Mouse (Mus musculus): ENCODE measurements around the gene Arhgap24. TPM values are rescaled to one million over a fixed set of nuclear protein-coding genes. Genes with fewer than 3 reads are reported as not detected.

The Arhgap24 gene
- polyA plus RNA-seq, 1 experiment, result 152 TPM

DNA sequence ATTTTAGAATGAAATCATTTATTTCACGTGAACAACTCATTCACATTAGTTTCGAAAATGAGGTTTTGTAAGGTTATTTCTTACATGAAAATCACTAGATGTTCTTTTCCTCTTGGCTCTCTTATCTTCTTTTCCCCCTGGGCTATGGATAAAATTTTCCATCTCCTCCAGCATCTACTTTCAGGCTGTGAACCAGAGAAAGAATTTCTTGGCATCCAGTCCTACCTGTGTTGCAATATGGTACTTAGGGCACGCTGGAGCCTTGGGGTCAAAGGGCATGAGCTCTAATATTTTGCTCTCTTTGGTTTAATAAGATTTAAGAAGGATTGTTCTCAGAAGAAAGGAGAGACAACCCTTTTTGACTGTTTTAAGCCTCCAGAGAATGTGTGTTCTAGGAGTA is 132.4 kb downstream of the Arhgap24 start:
- Histone ChIP-seq H3K4me3 (ENCODE audit: insufficient read depth, low read depth, low read length) (no peak overlapping the region), H3K27ac (ENCODE audit: insufficient read depth, low read depth, low read length) (no peak overlapping the region), H3K4me1 (ENCODE audit: control insufficient read depth, insufficient read depth, low read length) (peaks cover 4% of the 10 kb centered on the region; the same call in 1 of the 2 replicates), H3K27me3 (replicated peaks; ENCODE audit: control insufficient read depth, insufficient read depth, low read length) (no peaks in the 10 kb centered on the region), H3K36me3 (ENCODE audit: control insufficient read depth, insufficient read depth, low read length) (no peaks in the 10 kb centered on the region)
- TF ChIP-seq CTCF (conservative IDR thresholded peaks at IDR 0.05; ENCODE audit: insufficient read depth, insufficient read length, low read depth, low read length), result no peak
- TF ChIP-seq POLR2A (IDR thresholded peaks at IDR 0.05; ENCODE audit: low read depth, low read length), result no peak
- DNase-seq, result peak; percentile 84
- 47% methylated on average over 3 of the region's 3 CpGs for WGBS

DNA sequence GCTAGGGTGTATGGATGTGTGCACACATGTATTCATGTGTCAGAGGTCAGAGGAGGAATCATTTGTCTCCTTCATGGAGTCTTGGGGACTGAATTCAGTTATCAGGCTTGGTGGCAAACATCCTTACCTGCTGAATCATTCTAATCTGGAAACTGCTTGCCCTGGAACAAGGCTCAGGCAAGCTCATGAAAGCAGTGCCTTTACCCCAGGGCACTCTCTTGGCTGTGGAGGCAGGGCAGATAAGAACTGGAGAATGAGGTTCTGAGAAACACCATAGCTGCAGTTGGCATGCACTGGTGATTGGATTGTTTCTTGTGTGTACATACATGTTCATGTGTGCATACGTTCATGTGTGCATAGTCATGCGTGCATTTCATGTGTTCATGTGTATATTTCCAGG is 132.9 kb downstream of the Arhgap24 start:
- TF ChIP-seq CTCF (conservative IDR thresholded peaks at IDR 0.05; ENCODE audit: insufficient read depth, insufficient read length, low read depth, low read length) (no peak), POLR2A (IDR thresholded peaks at IDR 0.05; ENCODE audit: low read depth, low read length) (no peak)
- no peak overlapping the region for H3K4me3 ChIP-seq (ENCODE audit: insufficient read depth, low read depth, low read length)
- peaks cover 4% of the 10 kb centered on the region; the same call in 1 of the 2 replicates for H3K4me1 ChIP-seq (ENCODE audit: control insufficient read depth, insufficient read depth, low read length)
- no peaks in the 10 kb centered on the region for H3K27me3 ChIP-seq (replicated peaks; ENCODE audit: control insufficient read depth, insufficient read depth, low read length)
- H3K36me3 ChIP-seq (ENCODE audit: control insufficient read depth, insufficient read depth, low read length), result no peaks in the 10 kb centered on the region
- 0 out of 2 replicates have a peak overlapping the region, but pooled peaks have one; percentile 3 for H3K27ac ChIP-seq (ENCODE audit: insufficient read depth, low read depth, low read length)
- DNase-seq, result no peak
- 93% methylated on average over 2 of the region's 2 CpGs for WGBS

DNA sequence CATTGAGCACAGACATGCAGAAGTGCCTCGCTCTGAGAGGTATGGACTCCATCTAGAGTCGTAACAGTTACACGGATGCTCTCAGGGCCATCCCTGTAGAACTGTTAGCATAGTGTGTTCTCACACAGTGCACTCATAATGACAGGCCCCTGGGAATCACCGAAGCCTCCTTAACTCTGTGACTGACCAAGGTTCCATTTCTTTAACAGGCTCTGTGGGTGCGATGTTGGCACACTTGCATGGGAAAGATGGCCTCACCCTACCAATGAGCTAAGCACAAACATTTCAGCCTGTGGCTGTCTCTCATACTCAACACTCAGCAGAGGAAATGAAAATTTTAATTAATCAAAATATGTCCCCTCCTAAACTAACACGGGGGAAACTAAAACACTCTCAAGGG is 134.1 kb downstream of the Arhgap24 start:
- Histone ChIP-seq H3K4me3 (ENCODE audit: insufficient read depth, low read depth, low read length) (no peak overlapping the region), H3K27me3 (replicated peaks; ENCODE audit: control insufficient read depth, insufficient read depth, low read length) (no peaks in the 10 kb centered on the region), H3K36me3 (ENCODE audit: control insufficient read depth, insufficient read depth, low read length) (no peaks in the 10 kb centered on the region), H3K4me1 (ENCODE audit: control insufficient read depth, insufficient read depth, low read length) (peaks cover 4% of the 10 kb centered on the region; the same call in 1 of the 2 replicates), H3K27ac (ENCODE audit: insufficient read depth, low read depth, low read length) (no peak overlapping the region)
- 97% methylated on average over 6 of the region's 6 CpGs for WGBS
- no peak for TF ChIP-seq CTCF (conservative IDR thresholded peaks at IDR 0.05; ENCODE audit: insufficient read depth, insufficient read length, low read depth, low read length)
- no peak for TF ChIP-seq POLR2A (IDR thresholded peaks at IDR 0.05; ENCODE audit: low read depth, low read length)
- DNase-seq, result no peak

DNA sequence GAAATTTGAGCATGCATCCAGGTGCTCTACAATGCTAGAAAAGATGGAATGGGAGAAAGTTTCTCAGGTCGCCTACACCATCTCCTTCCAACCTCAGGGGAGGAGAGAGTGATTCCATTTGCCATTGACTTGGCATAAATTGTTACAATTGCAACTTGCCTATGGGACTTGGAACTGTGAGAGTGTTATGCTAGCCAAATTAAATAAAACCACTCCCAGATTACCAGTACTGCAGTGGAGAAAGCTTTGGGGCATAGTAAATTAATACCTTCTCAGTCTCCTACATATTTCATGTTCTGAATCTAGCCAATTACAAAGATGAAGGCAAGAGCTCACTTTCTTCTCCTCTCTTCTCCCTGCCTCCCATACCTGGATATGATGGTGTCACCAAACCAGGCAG is 139.8 kb downstream of the Arhgap24 start:
- TF ChIP-seq POLR2A (IDR thresholded peaks at IDR 0.05; ENCODE audit: low read depth, low read length) (no peak), CTCF (conservative IDR thresholded peaks at IDR 0.05; ENCODE audit: insufficient read depth, insufficient read length, low read depth, low read length) (no peak)
- no peaks in the 10 kb centered on the region for H3K27me3 ChIP-seq (replicated peaks; ENCODE audit: control insufficient read depth, insufficient read depth, low read length)
- H3K27ac ChIP-seq (ENCODE audit: insufficient read depth, low read depth, low read length), result no peak overlapping the region
- no peak overlapping the region for H3K4me3 ChIP-seq (ENCODE audit: insufficient read depth, low read depth, low read length)
- H3K4me1 ChIP-seq (ENCODE audit: control insufficient read depth, insufficient read depth, low read length), result no peaks in the 10 kb centered on the region
- no peak for DNase-seq
- 83% methylated on average over 1 of the region's 1 CpGs for WGBS
- no peaks in the 10 kb centered on the region for H3K36me3 ChIP-seq (ENCODE audit: control insufficient read depth, insufficient read depth, low read length)

DNA sequence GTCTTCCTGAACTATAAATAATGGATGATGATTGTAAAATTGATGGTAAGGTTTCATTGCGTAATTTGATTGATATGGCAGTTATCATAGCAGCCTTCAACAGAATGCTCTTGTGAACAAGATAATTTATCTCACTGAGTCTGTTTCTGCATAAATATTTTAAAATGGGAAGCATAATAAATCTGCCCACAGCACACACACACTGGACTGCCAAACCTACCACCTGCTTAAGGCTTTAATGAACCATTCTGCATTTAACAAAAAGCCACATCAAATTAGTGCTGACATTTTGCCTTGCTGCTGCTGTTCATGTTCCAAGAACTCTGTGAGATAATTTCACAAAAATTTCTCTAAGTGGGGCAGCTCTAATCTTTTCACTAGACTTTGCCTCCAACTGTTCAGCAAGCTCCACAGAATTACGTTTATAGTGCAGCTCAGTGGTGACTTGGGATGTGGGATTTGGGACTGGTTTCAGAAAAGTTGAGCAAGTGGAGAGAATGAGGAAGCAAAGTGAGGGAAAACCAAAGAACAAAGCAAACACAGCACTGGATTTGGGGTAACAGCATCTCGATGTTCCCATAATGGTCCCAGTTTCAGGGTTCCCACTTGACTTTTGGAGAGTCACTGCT is 142.7 kb downstream of the Arhgap24 start:
- H3K36me3 ChIP-seq (ENCODE audit: control insufficient read depth, insufficient read depth, low read length), result no peaks in the 10 kb centered on the region
- H3K4me1 ChIP-seq (ENCODE audit: control insufficient read depth, insufficient read depth, low read length), result no peaks in the 10 kb centered on the region
- H3K27ac ChIP-seq (ENCODE audit: insufficient read depth, low read depth, low read length), result no peak overlapping the region
- no peaks in the 10 kb centered on the region for H3K27me3 ChIP-seq (replicated peaks; ENCODE audit: control insufficient read depth, insufficient read depth, low read length)
- TF ChIP-seq CTCF (conservative IDR thresholded peaks at IDR 0.05; ENCODE audit: insufficient read depth, insufficient read length, low read depth, low read length) (no peak), POLR2A (IDR thresholded peaks at IDR 0.05; ENCODE audit: low read depth, low read length) (no peak)
- no peak for DNase-seq
- WGBS, result 89% methylated on average over 3 of the region's 3 CpGs
- H3K4me3 ChIP-seq (ENCODE audit: insufficient read depth, low read depth, low read length), result no peak overlapping the region

DNA sequence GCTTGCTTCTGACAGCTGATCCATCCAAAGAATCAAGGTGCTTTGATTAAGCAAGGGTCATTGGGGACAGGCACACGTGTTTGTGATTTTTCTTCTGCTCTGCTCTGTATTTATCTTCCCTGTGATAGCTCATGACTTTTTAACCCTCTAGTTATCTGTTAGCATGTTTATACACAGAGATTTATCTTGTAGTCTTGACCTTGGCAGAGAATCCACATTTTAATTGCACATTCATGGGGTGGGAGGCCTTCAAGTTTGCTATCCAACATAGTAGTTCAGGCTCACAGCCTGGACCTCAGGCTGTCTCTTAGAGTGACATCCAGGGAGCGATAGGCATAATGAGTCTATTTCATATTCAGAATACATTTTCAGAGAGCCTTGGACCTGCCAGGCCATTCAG is 145.5 kb downstream of the Arhgap24 start:
- TF ChIP-seq CTCF (conservative IDR thresholded peaks at IDR 0.05; ENCODE audit: insufficient read depth, insufficient read length, low read depth, low read length) (no peak), POLR2A (IDR thresholded peaks at IDR 0.05; ENCODE audit: low read depth, low read length) (no peak)
- no peak overlapping the region for H3K4me3 ChIP-seq (ENCODE audit: insufficient read depth, low read depth, low read length)
- H3K27ac ChIP-seq (ENCODE audit: insufficient read depth, low read depth, low read length), result no peak overlapping the region; the same call in 1 of the 2 replicates
- WGBS, result 44% methylated on average over 2 of the region's 2 CpGs
- no peaks in the 10 kb centered on the region for H3K27me3 ChIP-seq (replicated peaks; ENCODE audit: control insufficient read depth, insufficient read depth, low read length)
- no peaks in the 10 kb centered on the region for H3K36me3 ChIP-seq (ENCODE audit: control insufficient read depth, insufficient read depth, low read length)
- peak; percentile 51 for DNase-seq
- no peaks in the 10 kb centered on the region for H3K4me1 ChIP-seq (ENCODE audit: control insufficient read depth, insufficient read depth, low read length)

DNA sequence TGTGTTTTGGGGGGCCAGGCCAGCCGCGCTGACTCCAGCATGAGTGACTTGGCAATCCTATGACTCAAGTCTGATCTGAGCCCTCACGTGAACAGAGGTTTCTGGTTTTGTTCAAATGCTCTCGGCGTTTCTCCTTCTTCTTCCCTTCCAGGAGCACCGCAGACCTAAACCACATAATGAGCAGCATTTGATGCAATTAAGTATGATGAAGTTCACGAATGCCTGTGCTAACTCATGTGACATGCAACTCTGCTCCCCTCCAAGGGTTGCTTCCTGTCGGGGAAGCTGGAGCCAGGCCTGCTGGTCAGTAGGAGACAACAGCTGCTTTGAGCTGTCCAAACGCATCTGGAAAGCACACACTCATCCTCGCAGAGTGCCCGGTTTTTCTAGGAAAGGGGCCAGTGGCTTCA is 148.2 kb downstream of the Arhgap24 start:
- H3K36me3 ChIP-seq (ENCODE audit: control insufficient read depth, insufficient read depth, low read length), result no peaks in the 10 kb centered on the region
- no peak overlapping the region for H3K4me3 ChIP-seq (ENCODE audit: insufficient read depth, low read depth, low read length)
- H3K27me3 ChIP-seq (replicated peaks; ENCODE audit: control insufficient read depth, insufficient read depth, low read length), result no peaks in the 10 kb centered on the region
- no peak for TF ChIP-seq POLR2A (IDR thresholded peaks at IDR 0.05; ENCODE audit: low read depth, low read length)
- DNase-seq, result peak; percentile 43
- no peak overlapping the region; the same call in 1 of the 2 replicates for H3K27ac ChIP-seq (ENCODE audit: insufficient read depth, low read depth, low read length)
- WGBS, result 78% methylated on average over 11 of the region's 11 CpGs
- no peaks in the 10 kb centered on the region for H3K4me1 ChIP-seq (ENCODE audit: control insufficient read depth, insufficient read depth, low read length)

Data from kidney, adult 2 months (tissue).